Mouse (Mus musculus): ENCODE measurements around the gene Bcar3. TPM values are rescaled to one million over a fixed set of nuclear protein-coding genes. Genes with fewer than 3 reads are reported as not detected.

The Bcar3 gene
- total RNA-seq, 2 experiments from 2014 or later: 16.1 TPM

GRCm38 (mm10) chr3:122463166-122463565 is 169.2 kb downstream of the Bcar3 start:
- peak in 1 of 2 experiments; percentile 4 for DNase-seq (ENCODE audit: low spot score in 2 of 2)
- intact Hi-C loops (cut with DNase I): loop anchor here (5.0 to 10.0 kb wide), 3 partner anchors 154 to 578 kb away; partner anchors contain the start of gene Fnbp1l

GRCm38 (mm10) chr3:122466100-122466730 is 172.3 kb downstream of the Bcar3 start:
- DNase-seq (ENCODE audit: low spot score in 2 of 2): peak; percentile 57 to 76
- intact Hi-C loops (cut with DNase I): loop anchor here (1.0 to 10.0 kb wide), 3 partner anchors 154 to 581 kb away; partner anchors contain the start of gene Bcar3

GRCm38 (mm10) chr3:122467977-122468376 is 174.0 kb downstream of the Bcar3 start:
- intact Hi-C loops (cut with DNase I): loop anchor here (5.0 to 10.0 kb wide), 2 partner anchors 176 to 583 kb away; partner anchors contain the start of gene Bcar3
- DNase-seq (ENCODE audit: low spot score in 2 of 2): no peak

GRCm38 (mm10) chr3:122470326-122471016 is 176.5 kb downstream of the Bcar3 start:
- no peak for DNase-seq (ENCODE audit: low spot score in 2 of 2)
- intact Hi-C loops (cut with DNase I): no loop called here

GRCm38 (mm10) chr3:122471017-122471721 is 177.2 kb downstream of the Bcar3 start:
- DNase-seq (ENCODE audit: low spot score in 2 of 2): peak in 1 of 2 experiments; percentile 28
- intact Hi-C loops (cut with DNase I): no loop called here

GRCm38 (mm10) chr3:122472412-122472811 is 178.5 kb downstream of the Bcar3 start:
- peak in 1 of 2 experiments; percentile 76 for DNase-seq (ENCODE audit: low spot score in 2 of 2)
- intact Hi-C loops (cut with DNase I): no loop called here

GRCm38 (mm10) chr3:122473523-122474034 is 179.6 kb downstream of the Bcar3 start:
- intact Hi-C loops (cut with DNase I): no loop called here
- DNase-seq (ENCODE audit: low spot score in 2 of 2): no peak

GRCm38 (mm10) chr3:122474067-122474466 is 180.1 kb downstream of the Bcar3 start:
- intact Hi-C loops (cut with DNase I): no loop called here
- peak in 1 of 2 experiments; percentile 21 for DNase-seq (ENCODE audit: low spot score in 2 of 2)

- DNase-seq (ENCODE audit: low spot score in 2 of 2): no peak
- intact Hi-C loops (cut with DNase I): loop anchor here (5.0 kb wide), 1 partner anchor 143 kb away; the partner anchor contains the start of gene Fnbp1l
Measured at GRCm38 (mm10) chr3:122474796-122475195, 180.9 kb downstream of the Bcar3 start.

GRCm38 (mm10) chr3:122475735-122476134 is 181.8 kb downstream of the Bcar3 start:
- intact Hi-C loops (cut with DNase I): loop anchor here (5.0 kb wide), 1 partner anchor 142 kb away; the partner anchor contains the start of gene Fnbp1l
- DNase-seq (ENCODE audit: low spot score in 2 of 2): peak in 1 of 2 experiments; percentile 36

- peak in 1 of 2 experiments; percentile 49 for DNase-seq (ENCODE audit: low spot score in 2 of 2)
- intact Hi-C loops (cut with DNase I): loop anchor here (5.0 kb wide), 1 partner anchor 141 kb away; the partner anchor contains the start of gene Fnbp1l
Measured at GRCm38 (mm10) chr3:122476656-122477055, 182.7 kb downstream of the Bcar3 start.

- intact Hi-C loops (cut with DNase I): loop anchor here (5.0 kb wide), 1 partner anchor 140 kb away; the partner anchor contains the start of gene Fnbp1l
- peak in 1 of 2 experiments; percentile 80 for DNase-seq (ENCODE audit: low spot score in 2 of 2)
Measured at GRCm38 (mm10) chr3:122477541-122477940, 183.6 kb downstream of the Bcar3 start.

- peak in 1 of 2 experiments; percentile 87 for DNase-seq (ENCODE audit: low spot score in 2 of 2)
- intact Hi-C loops (cut with DNase I): loop anchor here (5.0 kb wide), 1 partner anchor 139 kb away; the partner anchor contains the start of gene Fnbp1l
Measured at GRCm38 (mm10) chr3:122478735-122479134, 184.8 kb downstream of the Bcar3 start.

- intact Hi-C loops (cut with DNase I): no loop called here
- peak in 1 of 2 experiments; percentile 85 for DNase-seq (ENCODE audit: low spot score in 2 of 2)
Measured at GRCm38 (mm10) chr3:122480065-122480675, 186.2 kb downstream of the Bcar3 start.

- DNase-seq (ENCODE audit: low spot score in 2 of 2): no peak
- intact Hi-C loops (cut with DNase I): no loop called here
Measured at GRCm38 (mm10) chr3:122480986-122481385, 187.1 kb downstream of the Bcar3 start.

GRCm38 (mm10) chr3:122481891-122482739 is 188.2 kb downstream of the Bcar3 start:
- no peak for DNase-seq (ENCODE audit: low spot score in 2 of 2)
- intact Hi-C loops (cut with DNase I): no loop called here

GRCm38 (mm10) chr3:122483066-122483782 is 189.3 kb downstream of the Bcar3 start:
- intact Hi-C loops (cut with DNase I): no loop called here
- peak in 1 of 2 experiments; percentile 45 for DNase-seq (ENCODE audit: low spot score in 2 of 2)

- no peak for DNase-seq (ENCODE audit: low spot score in 2 of 2)
- intact Hi-C loops (cut with DNase I): no loop called here
Measured at GRCm38 (mm10) chr3:122483783-122484130, 189.8 kb downstream of the Bcar3 start.
